Mouse (Mus musculus) mouse embryonic stem cell (cell line): Measurements from ENCODE around the gene 1700067P10Rik.

Experiments
- in situ Hi-C, 2 experiments: fragments of 300-500 bp; cut with MboI; formaldehyde crosslinking; loops; 1 replicate in 1 of 2; 3 replicates in 1 of 2; pipeline ENCODE4 v1.14.3; 2019 to 2020; ENCODE audit warnings: low sequenced_read_pairs in 2 of 2, low pct_unique_long_range_greater_than_20kb in 1 of 2, mixed read lengths in 1 of 2; ENCODE audit not compliant: unreplicated experiment in 1 of 2

1700067P10Rik gene

DNA sequence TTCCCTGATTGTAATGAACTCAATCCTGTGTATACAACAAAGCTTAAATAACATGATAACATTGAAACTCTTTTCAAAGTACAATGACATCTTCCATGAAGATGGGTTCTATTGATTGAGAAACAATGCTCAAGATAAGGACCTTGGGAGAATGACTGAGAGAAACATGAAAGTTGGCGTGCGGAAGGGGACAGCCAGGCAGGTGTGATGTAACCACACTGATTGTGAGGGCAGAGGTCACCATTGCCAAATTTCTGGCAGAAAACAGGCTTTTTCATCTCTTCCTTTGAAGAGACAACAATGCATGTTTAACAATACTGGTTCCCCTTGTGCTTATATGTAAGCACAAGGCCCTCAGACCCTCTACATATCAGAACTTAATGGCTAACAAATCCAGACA, 43.7 kb downstream of the 1700067P10Rik start:
- in situ Hi-C loops, result no loop called here
